Mouse (Mus musculus) B cell, adult 62 days (primary cell): Measurements from ENCODE around the gene Klk1b8. TPM values are rescaled to one million over a fixed set of nuclear protein-coding genes. Genes with fewer than 3 reads are reported as not detected.

Experiments
- total RNA-seq: library from RNA; stranded (reverse); gene quantifications from 4 replicates; pipeline ENCODE4 v1.2.4, GENCODE M21; 2023

The Klk1b8 gene
- not detected in 4 replicates for total RNA-seq

DNA sequence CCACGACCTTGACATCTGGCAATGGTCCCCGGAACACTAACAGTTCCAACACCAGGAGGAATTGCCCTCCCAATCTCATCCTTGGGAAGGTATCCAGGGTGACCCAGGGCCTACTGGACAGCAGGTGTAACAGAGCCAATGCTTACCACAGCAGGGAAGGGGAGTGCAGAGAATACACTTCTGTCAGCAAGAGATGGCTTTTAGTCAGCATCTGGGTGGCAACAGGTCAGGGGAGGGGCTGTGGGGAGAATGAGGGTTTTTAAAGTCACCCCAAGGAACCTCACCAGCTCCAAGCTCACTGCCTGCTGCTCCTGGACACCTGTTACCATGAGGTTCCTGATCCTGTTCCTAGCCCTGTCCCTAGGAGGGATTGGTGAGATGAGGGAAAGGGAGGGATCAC lies at the start of gene Klk1b8:
TSS of gene Klk1b8 (plus strand) at position 301 of the 400 bp plus-strand sequence.

DNA sequence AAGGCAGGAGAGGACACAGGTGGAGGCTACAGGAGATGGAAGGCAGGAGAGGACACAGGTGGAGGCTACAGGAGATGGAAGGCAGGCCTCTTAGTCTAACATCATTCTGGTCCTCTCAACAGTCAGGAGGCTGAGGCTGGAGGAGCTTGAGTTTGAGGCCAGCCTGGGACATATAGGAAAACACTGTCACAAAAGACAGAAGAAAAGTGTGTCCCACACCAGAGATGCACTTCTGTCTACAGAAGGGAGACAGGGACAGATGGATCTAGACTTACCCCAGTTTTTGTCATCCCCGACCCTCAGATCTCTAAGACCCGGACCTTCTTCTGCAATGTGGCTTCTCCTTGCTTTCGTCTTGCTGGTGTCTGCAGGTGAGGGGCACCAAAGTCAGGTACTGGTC lies 17.0 kb upstream of the Klk1b8 start, which contains the start of gene Klk15:
TSS of gene Klk15 (plus strand) at position 301 of the 400 bp plus-strand sequence.

DNA sequence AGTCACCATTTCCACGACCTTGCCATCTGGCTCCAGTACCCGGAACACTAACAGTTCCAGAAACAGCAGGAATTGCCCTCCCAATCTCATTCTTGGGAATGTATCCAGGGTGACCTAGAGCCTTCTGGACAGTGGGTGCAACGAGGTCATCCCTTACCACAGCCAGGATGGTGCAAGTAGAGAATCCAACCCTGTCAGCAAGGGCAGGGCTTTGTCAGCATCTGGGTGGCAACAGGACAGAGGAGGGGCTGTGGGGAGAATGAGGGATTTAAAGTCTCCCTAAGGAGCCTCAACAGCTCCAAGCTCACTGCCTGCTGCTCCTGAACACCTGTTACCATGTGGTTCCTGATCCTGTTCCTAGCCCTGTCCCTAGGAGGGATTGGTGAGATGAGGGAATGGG lies 16.0 kb downstream of the Klk1b8 start, which contains the start of gene Klk1b1:
TSS of gene Klk1b1 (plus strand) at position 301 of the 400 bp plus-strand sequence.

DNA sequence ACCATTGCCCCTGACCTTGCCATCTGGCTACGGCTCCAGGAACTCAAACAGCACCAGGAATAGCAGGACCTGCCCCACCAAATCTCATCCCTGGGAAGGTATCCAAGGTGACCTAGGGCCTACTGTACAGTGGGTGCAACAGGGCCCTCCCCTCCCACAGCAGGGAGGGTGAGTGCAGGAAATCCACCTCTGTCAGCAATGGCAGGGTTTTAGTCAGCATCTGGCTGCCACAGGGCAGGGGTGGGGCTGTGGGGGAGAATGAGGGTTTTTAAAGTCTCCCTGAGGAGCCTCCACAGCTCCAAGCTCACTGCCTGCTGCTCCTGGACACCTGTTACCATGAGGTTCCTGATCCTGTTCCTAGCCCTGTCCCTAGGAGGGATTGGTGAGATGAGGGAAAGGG lies 25.3 kb downstream of the Klk1b8 start, which contains the start of gene Klk1b9:
TSS of gene Klk1b9 (plus strand) at position 301 of the 400 bp plus-strand sequence.

DNA sequence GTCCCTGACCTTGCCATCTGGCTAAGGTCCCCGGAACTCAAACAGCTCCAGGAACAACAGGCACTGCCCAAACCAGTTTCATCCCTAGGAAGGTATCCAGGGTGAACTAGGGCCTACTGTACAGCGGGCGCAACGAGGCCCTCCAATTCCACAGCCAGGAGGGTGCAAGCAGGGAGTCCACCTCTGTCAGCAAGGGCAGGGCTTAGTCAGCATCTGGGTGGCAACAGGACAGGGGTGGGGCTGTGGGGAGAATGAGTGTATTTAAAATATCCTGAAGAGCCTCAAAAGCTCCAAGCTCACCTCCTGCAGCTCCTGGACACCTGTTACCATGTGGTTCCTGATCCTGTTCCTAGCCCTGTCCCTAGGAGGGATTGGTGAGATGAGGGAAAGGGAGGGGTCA lies 45.1 kb downstream of the Klk1b8 start, which contains the start of gene Klk1b11:
TSS of gene Klk1b11 (plus strand) at position 301 of the 400 bp plus-strand sequence.

Other genes starting within 250 kb of the Klk1b8 start
- gene Klk13, start 238.1 kb upstream of the Klk1b8 start, total RNA-seq: not detected in 4 replicates
- gene Klk12, start 181.8 kb upstream of the Klk1b8 start, total RNA-seq: not detected in 4 replicates
- not detected in 4 replicates for gene Klk11, start 176.1 kb upstream of the Klk1b8 start, total RNA-seq
- gene Klk10, start 169.6 kb upstream of the Klk1b8 start, total RNA-seq: not detected in 4 replicates
- gene Klk9, start 158.8 kb upstream of the Klk1b8 start, total RNA-seq: not detected in 4 replicates
- gene Klk8, start 153.1 kb upstream of the Klk1b8 start, total RNA-seq: 4.6 to 6.5 TPM (median 6.0 TPM) in 4 replicates
- not detected in 4 replicates for gene Klk7, start 139.4 kb upstream of the Klk1b8 start, total RNA-seq
- gene Klk6, start 126.2 kb upstream of the Klk1b8 start, total RNA-seq: not detected in 4 replicates
- not detected in 4 replicates for gene Klk5, start 108.7 kb upstream of the Klk1b8 start, total RNA-seq
- gene Klk4, start 69.5 kb upstream of the Klk1b8 start, total RNA-seq: not detected in 4 replicates
- not detected in 4 replicates for gene Klk15, start 16.9 kb upstream of the Klk1b8 start, total RNA-seq
- not detected in 4 replicates for gene Klk1b1, start 16.1 kb downstream of the Klk1b8 start, total RNA-seq
- not detected in 4 replicates for gene Klk1b9, start 25.4 kb downstream of the Klk1b8 start, total RNA-seq
- gene Klk1b11, start 45.2 kb downstream of the Klk1b8 start, total RNA-seq: not detected in 4 replicates
- not detected in 4 replicates for gene Klk1b26, start 61.5 kb downstream of the Klk1b8 start, total RNA-seq
- gene Klk1b27, start 101.6 kb downstream of the Klk1b8 start, total RNA-seq: not detected in 4 replicates
- gene Klk1b21, start 151.7 kb downstream of the Klk1b8 start, total RNA-seq: not detected in 4 replicates
- gene Klk1b22, start 162.0 kb downstream of the Klk1b8 start, total RNA-seq: not detected in 4 replicates
- gene Klk1b16, start 186.1 kb downstream of the Klk1b8 start, total RNA-seq: not detected in 4 replicates
- not detected in 4 replicates for gene Klk1b24, start 237.6 kb downstream of the Klk1b8 start, total RNA-seq
- gene Klk1b3, start 247.5 kb downstream of the Klk1b8 start, total RNA-seq: not detected in 4 replicates